Mouse (Mus musculus) neural tube, embryonic 12.5 days (tissue): ENCODE measurements around the gene Ank2. TPM values are rescaled to one million over a fixed set of nuclear protein-coding genes. Genes with fewer than 3 reads are reported as not detected.

Experiments
- ATAC-seq: fragments of 200-750 bp; cut with Nextera tagmentation; 2 replicates; pipeline ENCODE4 v1.8.0; 2017; ENCODE audit warnings: low read depth, mild to moderate bottlenecking, moderate TSS enrichment, moderate library complexity; ENCODE audit not compliant: low FRiP score
- H3K27ac ChIP-seq: fragments of 300-500 bp; sonication (generic); 2 replicates; pipeline ENCODE4 v1.5.1; 2016
- H3K27me3 ChIP-seq: fragments of 300-500 bp; sonication (generic); replicated peaks from 2 replicates; pipeline ENCODE4 v1.6.1; 2016; ENCODE audit warnings: mild to moderate bottlenecking
- H3K36me3 ChIP-seq: fragments of 300-500 bp; sonication (generic); 2 replicates; pipeline ENCODE4 v1.6.1; 2016; ENCODE audit warnings: mild to moderate bottlenecking
- H3K4me1 ChIP-seq: fragments of 300-500 bp; sonication (generic); 2 replicates; pipeline ENCODE4 v1.6.1; 2016
- H3K4me2 ChIP-seq: fragments of 300-500 bp; sonication (generic); replicated peaks from 2 replicates; pipeline ENCODE4 v1.6.1; 2016; ENCODE audit warnings: mild to moderate bottlenecking
- H3K4me3 ChIP-seq: fragments of 300-500 bp; sonication (generic); 2 replicates; pipeline ENCODE4 v1.5.1; 2016
- H3K9ac ChIP-seq: fragments of 300-500 bp; sonication (generic); 2 replicates; pipeline ENCODE4 v1.6.1; 2016; ENCODE audit warnings: mild to moderate bottlenecking
- H3K9me3 ChIP-seq: fragments of 300-500 bp; sonication (generic); 2 replicates; pipeline ENCODE4 v1.6.1; 2016; ENCODE audit warnings: mild to moderate bottlenecking
- WGBS: fragments of 180-500 bp; shearing (Covaris S2); methylation state at CpG from one replicate; pipeline ENCODE4 v1.1.7; 2016; 5-methylcytosine and 5-hydroxymethylcytosine counted together
- polyA plus RNA-seq: library from polyadenylated mRNA; unstranded; fragments of >200 nt; fragmentation: Nextera tagmentation; extraction: Ambion mirVana; gene quantifications from 2 replicates; pipeline ENCODE4 v1.2.1, GENCODE M21; 2016

Ank2 gene
- polyA plus RNA-seq, 1 experiment from 2014 or later: 95.2 TPM

DNA sequence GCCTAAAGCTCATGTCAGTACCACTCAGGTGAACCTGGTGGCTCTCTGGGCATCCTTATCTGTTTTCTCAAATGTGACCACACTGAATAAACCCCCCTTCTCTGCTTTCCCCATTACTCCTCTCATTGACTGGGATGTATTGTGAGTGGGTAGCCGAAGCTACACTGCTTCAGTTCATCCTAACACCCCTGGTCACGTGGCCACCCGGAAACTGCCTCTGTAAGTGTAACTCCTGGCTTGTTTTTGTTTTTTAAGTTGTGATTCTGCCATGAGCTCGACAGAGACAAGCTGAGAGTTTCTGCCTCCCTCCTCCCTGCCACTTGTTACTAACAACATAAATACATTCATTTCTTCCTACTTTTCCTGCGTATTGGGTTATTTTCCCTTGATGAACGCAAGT lies 203.2 kb downstream of the Ank2 start:
- ATAC-seq: no peak
- H3K4me1 ChIP-seq: peaks cover 31% of the 10 kb centered on the region
- H3K36me3 ChIP-seq: no peaks in the 10 kb centered on the region
- WGBS: 83% methylated on average over 6 of the region's 6 CpGs
- H3K4me3 ChIP-seq: no peak overlapping the region
- H3K4me2 ChIP-seq: no peak overlapping the region
- H3K27ac ChIP-seq: no peak overlapping the region
- no peaks in the 10 kb centered on the region for H3K27me3 ChIP-seq
- H3K9me3 ChIP-seq: no peaks in the 10 kb centered on the region
- no peak overlapping the region for H3K9ac ChIP-seq

DNA sequence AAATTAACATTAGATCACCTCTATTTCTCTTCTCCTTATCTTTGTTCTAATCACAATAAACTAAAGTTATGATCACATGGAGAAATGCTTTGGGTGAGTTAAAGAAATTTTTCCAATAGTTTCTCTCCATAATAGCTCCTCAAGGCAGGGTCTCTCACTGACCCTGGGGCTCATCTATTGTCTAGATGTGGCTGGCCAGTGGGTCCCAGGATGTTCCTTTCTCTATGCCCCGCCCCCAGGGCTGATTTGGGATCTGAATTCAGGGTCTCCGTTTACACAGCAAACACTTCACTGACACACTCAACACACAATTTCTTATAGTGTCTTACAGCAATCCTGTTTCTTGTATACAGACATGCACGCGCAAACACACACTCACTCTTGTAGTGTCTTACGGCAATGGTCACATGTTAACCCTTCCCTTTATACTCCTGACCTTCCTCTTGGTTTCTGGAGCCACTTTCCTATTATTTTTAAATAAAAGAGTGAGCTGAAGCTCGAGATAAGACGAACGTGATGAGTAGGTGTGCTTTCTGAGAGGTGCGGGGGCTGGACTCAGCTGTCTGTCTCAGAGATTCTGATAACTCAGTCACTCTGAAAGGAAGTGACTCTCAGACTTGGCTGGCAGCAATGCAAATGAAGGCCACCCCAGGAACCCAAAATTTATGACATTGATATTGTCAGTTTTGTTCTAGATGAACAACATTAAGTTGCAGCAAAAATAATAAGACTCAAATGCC lies 204.4 kb downstream of the Ank2 start:
- Histone ChIP-seq H3K36me3 (no peaks in the 10 kb centered on the region), H3K9me3 (no peaks in the 10 kb centered on the region), H3K4me1 (peaks cover 28% of the 10 kb centered on the region), H3K4me2 (0 out of 2 replicates have a peak overlapping the region, but pooled peaks have one; percentile 27), H3K27ac (peak overlapping the region; percentile 57; the same call in 1 of the 2 replicates), H3K4me3 (no peak overlapping the region), H3K9ac (no peak overlapping the region), H3K27me3 (no peaks in the 10 kb centered on the region)
- ATAC-seq: no peak
- 74% methylated on average over 9 of the region's 9 CpGs for WGBS

DNA sequence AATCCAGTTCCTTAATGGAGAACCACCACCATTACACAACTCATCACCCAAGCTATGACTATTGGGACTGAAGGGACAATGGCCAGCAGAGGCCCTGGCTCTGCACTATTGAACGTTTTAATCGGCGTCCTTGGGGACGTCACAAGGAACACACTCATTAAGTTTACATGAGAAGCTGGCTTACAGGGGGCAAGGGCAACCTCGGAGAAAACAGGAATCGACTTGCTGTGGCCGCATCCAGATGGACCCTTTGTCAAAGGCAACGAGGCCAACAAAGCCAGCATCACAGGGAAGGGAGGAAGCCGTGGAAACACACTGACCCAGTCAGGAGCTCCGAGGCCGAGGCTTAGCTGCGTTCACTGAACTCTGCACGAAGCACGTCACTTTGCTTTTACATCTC lies 205.1 kb downstream of the Ank2 start:
- Histone ChIP-seq H3K9ac (no peak overlapping the region), H3K27ac (peak overlapping the region; percentile 57; the same call in 1 of the 2 replicates), H3K27me3 (no peaks in the 10 kb centered on the region), H3K4me3 (no peak overlapping the region), H3K9me3 (no peaks in the 10 kb centered on the region), H3K36me3 (no peaks in the 10 kb centered on the region), H3K4me1 (peaks cover 28% of the 10 kb centered on the region), H3K4me2 (0 out of 2 replicates have a peak overlapping the region, but pooled peaks have one; percentile 27)
- ATAC-seq: peak; percentile 81
- 22% methylated on average over 14 of the region's 14 CpGs for WGBS

DNA sequence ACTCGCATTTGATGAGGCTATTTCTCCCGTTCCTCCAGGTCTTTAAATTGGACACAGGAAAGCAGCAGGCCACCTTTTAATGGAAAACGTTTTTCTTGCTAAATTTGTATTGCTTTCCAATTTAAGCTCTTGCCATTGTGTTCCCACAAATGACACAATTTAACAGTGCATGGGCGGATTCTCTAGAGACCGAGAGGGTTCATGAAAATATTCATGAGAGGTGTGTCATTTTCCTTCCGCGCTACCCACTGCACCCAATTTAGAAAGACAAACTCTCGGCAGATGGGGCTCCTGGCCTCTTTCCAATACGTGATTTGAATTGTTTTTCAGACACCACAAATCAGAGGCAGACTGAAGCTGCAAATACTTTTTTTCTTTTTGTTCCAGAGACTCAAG lies 205.7 kb downstream of the Ank2 start:
- WGBS: 43% methylated on average over 9 of the region's 9 CpGs
- H3K4me2 ChIP-seq: no peak overlapping the region
- H3K27me3 ChIP-seq: no peaks in the 10 kb centered on the region
- no peak overlapping the region for H3K4me3 ChIP-seq
- no peaks in the 10 kb centered on the region for H3K36me3 ChIP-seq
- no peaks in the 10 kb centered on the region for H3K9me3 ChIP-seq
- no peak overlapping the region for H3K9ac ChIP-seq
- peak; percentile 59 for ATAC-seq
- H3K27ac ChIP-seq: peak overlapping the region; percentile 57; the same call in 1 of the 2 replicates
- peaks cover 28% of the 10 kb centered on the region for H3K4me1 ChIP-seq

DNA sequence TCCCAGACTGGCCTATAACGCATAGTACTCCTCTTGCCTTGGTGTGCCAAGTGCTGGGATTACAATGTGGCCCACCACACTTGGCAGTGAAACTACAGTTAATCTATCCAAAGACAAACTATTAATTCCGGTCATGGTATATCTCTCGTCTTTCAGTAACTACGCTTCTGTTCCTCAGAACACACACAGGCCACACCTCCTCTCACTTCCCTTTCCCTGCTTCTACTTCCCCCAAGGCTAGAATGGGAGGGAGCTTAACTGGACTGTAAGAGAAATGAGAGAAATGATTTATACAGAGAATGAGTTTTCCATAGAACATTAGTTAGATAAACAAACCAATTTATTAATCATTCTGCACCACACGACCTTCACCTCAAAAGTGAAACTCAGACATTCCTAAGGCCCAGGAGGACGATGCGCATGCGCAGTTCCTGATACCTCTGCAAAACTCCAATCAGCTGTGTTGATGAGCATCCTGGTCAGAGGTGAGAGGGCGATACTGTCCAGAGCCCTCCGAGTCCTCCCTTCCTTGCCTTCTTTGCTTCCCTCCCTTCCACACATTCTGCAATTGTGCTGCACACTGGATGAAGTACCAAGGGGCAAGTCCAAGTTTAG lies 206.2 kb downstream of the Ank2 start:
- H3K27ac ChIP-seq: 0 out of 2 replicates have a peak overlapping the region, but pooled peaks have one; percentile 46
- 80% methylated on average over 10 of the region's 10 CpGs for WGBS
- ATAC-seq: peak; percentile 28; the same call in 1 of the 2 replicates
- no peaks in the 10 kb centered on the region for H3K36me3 ChIP-seq
- no peaks in the 10 kb centered on the region for H3K9me3 ChIP-seq
- H3K27me3 ChIP-seq: no peaks in the 10 kb centered on the region
- peaks cover 28% of the 10 kb centered on the region for H3K4me1 ChIP-seq
- no peak overlapping the region for H3K4me2 ChIP-seq
- no peak overlapping the region for H3K9ac ChIP-seq
- no peak overlapping the region for H3K4me3 ChIP-seq

DNA sequence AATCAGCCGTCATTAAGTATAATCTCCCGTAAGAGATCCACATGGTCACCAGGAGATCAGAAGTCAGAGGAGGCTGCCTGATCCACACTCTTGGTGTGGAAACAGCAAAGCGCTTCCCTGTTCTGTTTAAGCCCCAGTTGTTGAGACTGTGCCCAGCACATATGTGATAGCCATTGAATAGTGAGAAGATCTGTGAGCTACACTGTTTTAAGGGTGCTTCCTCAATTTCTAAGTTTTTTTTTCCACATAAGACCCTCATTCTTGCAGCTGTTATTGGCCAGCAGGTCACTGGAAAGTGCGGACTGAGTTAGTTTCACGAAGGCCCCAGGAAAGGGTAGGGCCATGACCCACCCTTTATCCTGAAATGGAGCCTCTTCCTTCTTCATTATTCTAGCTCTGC lies 216.9 kb downstream of the Ank2 start:
- WGBS: 91% methylated on average over 5 of the region's 5 CpGs
- no peak overlapping the region for H3K9ac ChIP-seq
- no peaks in the 10 kb centered on the region for H3K4me1 ChIP-seq
- H3K36me3 ChIP-seq: no peaks in the 10 kb centered on the region
- no peak overlapping the region for H3K27ac ChIP-seq
- ATAC-seq: no peak
- H3K4me2 ChIP-seq: no peak overlapping the region
- H3K4me3 ChIP-seq: no peak overlapping the region
- no peaks in the 10 kb centered on the region for H3K27me3 ChIP-seq
- no peaks in the 10 kb centered on the region for H3K9me3 ChIP-seq

DNA sequence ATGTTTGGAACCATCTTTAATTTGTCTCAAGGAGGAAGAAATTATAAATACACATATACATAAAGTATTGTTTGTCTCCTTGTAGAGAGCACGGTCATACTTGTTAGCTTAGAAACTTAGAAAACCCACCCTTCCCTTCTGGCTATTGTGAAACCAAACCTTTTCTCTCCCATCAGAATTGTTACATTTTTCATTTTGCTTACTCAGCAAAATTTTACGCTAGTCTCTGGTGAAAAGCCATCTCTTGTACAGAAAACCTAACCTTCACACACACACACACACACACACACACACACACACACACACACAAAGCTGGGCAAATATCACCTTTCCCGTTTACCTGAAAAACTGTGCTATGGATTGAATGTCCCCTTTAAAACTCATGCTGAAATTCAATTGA lies 217.8 kb downstream of the Ank2 start:
- Histone ChIP-seq H3K9me3 (no peaks in the 10 kb centered on the region), H3K27me3 (no peaks in the 10 kb centered on the region), H3K4me1 (no peaks in the 10 kb centered on the region), H3K9ac (no peak overlapping the region), H3K36me3 (no peaks in the 10 kb centered on the region), H3K4me3 (no peak overlapping the region), H3K27ac (no peak overlapping the region), H3K4me2 (no peak overlapping the region)
- WGBS: 80% methylated on average over 3 of the region's 3 CpGs
- no peak for ATAC-seq

DNA sequence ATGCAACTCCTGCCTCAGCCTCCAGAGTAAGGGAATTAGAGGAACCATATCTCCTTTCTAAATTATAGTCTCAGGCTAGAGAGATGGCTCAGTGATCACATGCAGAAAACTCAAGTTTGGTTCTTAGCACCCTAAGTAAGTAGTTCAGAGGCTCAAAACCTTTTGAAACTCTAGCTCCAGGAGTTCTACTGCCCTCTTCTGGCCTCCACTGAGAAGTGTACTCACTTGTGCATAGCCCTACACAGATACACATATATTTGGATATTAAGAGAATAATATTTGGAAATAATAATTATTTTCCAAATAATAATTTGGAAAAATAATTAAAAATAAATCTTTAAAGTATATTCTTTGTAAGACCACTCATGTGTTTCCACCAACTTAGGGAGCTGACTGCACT lies 218.8 kb downstream of the Ank2 start:
- no peak overlapping the region for H3K9ac ChIP-seq
- no peaks in the 10 kb centered on the region for H3K36me3 ChIP-seq
- no peaks in the 10 kb centered on the region for H3K9me3 ChIP-seq
- no peak overlapping the region for H3K4me3 ChIP-seq
- no peak overlapping the region for H3K27ac ChIP-seq
- H3K4me2 ChIP-seq: no peak overlapping the region
- no peaks in the 10 kb centered on the region for H3K4me1 ChIP-seq
- ATAC-seq: no peak
- no peaks in the 10 kb centered on the region for H3K27me3 ChIP-seq

GRCm38 (mm10) chr3:127275953-127276352 lies 223.2 kb downstream of the Ank2 start:
- no peak for ATAC-seq
- H3K9ac ChIP-seq: no peak overlapping the region
- no peak overlapping the region for H3K4me2 ChIP-seq
- no peaks in the 10 kb centered on the region for H3K36me3 ChIP-seq
- H3K4me3 ChIP-seq: no peak overlapping the region
- H3K27me3 ChIP-seq: no peaks in the 10 kb centered on the region
- H3K4me1 ChIP-seq: peaks cover 7% of the 10 kb centered on the region; the same call in 1 of the 2 replicates
- H3K9me3 ChIP-seq: no peaks in the 10 kb centered on the region
- WGBS: 89% methylated on average over 6 of the region's 6 CpGs
- no peak overlapping the region for H3K27ac ChIP-seq

- Histone ChIP-seq H3K4me2 (no peak overlapping the region), H3K27me3 (no peaks in the 10 kb centered on the region), H3K9ac (no peak overlapping the region), H3K27ac (no peak overlapping the region), H3K4me1 (peaks cover 11% of the 10 kb centered on the region; the same call in 1 of the 2 replicates), H3K36me3 (no peaks in the 10 kb centered on the region), H3K9me3 (no peaks in the 10 kb centered on the region), H3K4me3 (no peak overlapping the region)
- 62% methylated on average over 12 of the region's 12 CpGs for WGBS
- peak; percentile 30; the same call in 1 of the 2 replicates for ATAC-seq
These were observed 226.3 kb downstream of the Ank2 start for GRCm38 (mm10) chr3:127272801-127273200.

- no peak for ATAC-seq
- Histone ChIP-seq H3K27ac (no peak overlapping the region), H3K4me1 (peaks cover 19% of the 10 kb centered on the region; the same call in 1 of the 2 replicates), H3K36me3 (no peaks in the 10 kb centered on the region), H3K9me3 (no peaks in the 10 kb centered on the region), H3K27me3 (no peaks in the 10 kb centered on the region), H3K9ac (no peak overlapping the region), H3K4me2 (no peak overlapping the region), H3K4me3 (no peak overlapping the region)
- WGBS: 81% methylated on average over 14 of the region's 14 CpGs
These were observed 229.5 kb downstream of the Ank2 start for GRCm38 (mm10) chr3:127269616-127270015.

- no peaks in the 10 kb centered on the region for H3K36me3 ChIP-seq
- no peak overlapping the region for H3K4me3 ChIP-seq
- peak; percentile 74 for ATAC-seq
- no peaks in the 10 kb centered on the region for H3K9me3 ChIP-seq
- peaks cover 13% of the 10 kb centered on the region; the same call in 1 of the 2 replicates for H3K4me1 ChIP-seq
- H3K27me3 ChIP-seq: no peaks in the 10 kb centered on the region
- no peak overlapping the region for H3K9ac ChIP-seq
- 22% methylated on average over 6 of the region's 6 CpGs for WGBS
- no peak overlapping the region for H3K4me2 ChIP-seq
- H3K27ac ChIP-seq: no peak overlapping the region
These were observed 231.3 kb downstream of the Ank2 start for GRCm38 (mm10) chr3:127267846-127268245.
